Mouse (Mus musculus): ENCODE data around the gene Vmn1r128.
"Not testable (repeated sequence)": the region's sequence is repeated elsewhere in the genome, so short reads cannot be mapped to it uniquely, and the experiment has no call there.

The Vmn1r128 gene

DNA sequence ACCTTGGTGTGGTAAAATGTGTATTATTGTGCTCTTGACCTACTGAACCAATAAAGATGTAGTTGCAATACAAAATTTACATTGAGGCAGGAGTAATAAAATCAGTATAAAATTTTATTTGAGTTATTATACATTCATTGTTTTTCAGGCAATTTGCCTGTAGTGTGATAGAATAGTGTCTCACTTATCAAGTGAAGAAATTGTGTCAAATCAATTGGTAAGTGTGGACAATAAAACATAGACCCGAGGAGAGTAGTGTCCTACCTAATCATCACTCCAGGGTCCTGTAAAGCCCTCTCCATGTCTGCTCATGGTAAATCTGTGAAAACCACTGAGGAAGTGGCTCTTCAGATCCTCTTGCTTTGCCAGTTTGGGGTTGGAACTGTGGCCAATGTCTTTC lies at the start of gene Vmn1r128:
Gene Vmn1r128, plus strand, starts transcription at position 301 of the 400 bp plus-strand sequence.
- not testable (repeated sequence) for H3K36me3 ChIP-seq (ENCODE audit: control insufficient read depth, insufficient read depth, low read length, poor library complexity, severe bottlenecking); DNase-seq (ENCODE audit: low read depth, low spot score); H3K27me3 ChIP-seq (ENCODE audit: control insufficient read depth, insufficient read depth, low read length, poor library complexity, severe bottlenecking)

DNA sequence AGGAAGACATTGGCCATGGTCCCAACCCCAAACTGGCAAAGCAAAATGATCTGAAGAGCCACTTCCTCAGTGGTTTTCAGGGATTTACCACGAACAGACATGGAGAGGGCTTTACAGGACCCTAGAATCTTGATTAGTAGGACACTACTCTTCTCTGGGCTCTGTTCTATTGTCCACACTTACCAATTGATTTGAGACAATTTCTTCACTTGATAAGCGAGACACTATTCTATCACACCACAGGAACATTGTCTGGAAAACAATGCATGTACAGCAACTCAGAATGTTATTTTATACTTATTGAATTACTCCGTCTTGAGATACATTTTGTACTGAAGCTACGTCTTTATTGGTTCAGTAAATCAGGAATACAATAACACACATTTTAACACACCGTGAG lies 47.8 kb upstream of the Vmn1r128 start, which contains the start of gene Vmn1r126:
Gene Vmn1r126, minus strand, starts transcription at position 101 of the 400 bp plus-strand sequence.
- H3K36me3 ChIP-seq (ENCODE audit: control insufficient read depth, insufficient read depth, low read length, poor library complexity, severe bottlenecking); DNase-seq (ENCODE audit: low read depth, low spot score); H3K27me3 ChIP-seq (ENCODE audit: control insufficient read depth, insufficient read depth, low read length, poor library complexity, severe bottlenecking): not testable (repeated sequence)

DNA sequence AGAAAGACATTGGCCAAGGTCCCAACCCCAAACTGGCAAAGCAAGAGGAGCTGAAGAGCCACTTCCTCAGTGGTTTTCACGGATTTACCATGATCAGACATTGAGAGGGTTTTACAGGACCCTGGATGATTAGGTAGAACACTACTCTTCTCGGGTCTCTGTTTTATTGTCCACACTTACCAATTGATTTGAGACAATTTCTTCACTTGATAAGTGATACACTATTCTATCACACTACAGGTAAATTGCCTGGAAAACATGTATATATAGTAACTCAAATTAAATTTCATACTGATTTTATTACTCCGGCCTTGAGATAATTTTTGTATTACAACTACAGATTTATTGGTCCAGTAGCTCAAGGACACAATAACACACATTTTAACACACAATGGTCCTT lies 29.4 kb upstream of the Vmn1r128 start, which contains the start of gene Vmn1r127:
Gene Vmn1r127, minus strand, starts transcription at position 101 of the 400 bp plus-strand sequence.
- not testable (repeated sequence) for H3K27me3 ChIP-seq (ENCODE audit: control insufficient read depth, insufficient read depth, low read length, poor library complexity, severe bottlenecking); H3K36me3 ChIP-seq (ENCODE audit: control insufficient read depth, insufficient read depth, low read length, poor library complexity, severe bottlenecking); DNase-seq (ENCODE audit: low read depth, low spot score)

DNA sequence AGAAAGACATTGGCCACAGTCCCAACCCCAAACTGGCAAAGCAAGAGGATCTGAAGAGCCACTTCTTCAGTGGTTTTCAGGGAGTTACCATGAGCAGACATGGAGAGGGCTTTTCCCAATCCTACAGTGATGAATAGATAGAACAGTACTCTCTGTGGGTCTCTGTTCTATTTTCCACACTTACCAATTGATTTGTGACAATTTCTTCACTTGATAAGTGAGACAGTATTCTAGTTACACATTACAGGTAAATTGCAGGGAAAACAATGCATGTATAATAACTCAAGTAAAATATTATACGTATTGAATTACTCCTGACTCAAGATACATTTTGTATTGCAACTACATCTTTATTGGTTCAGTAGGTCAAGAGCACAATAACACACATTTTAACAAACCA lies 12.0 kb downstream of the Vmn1r128 start, which contains the start of gene Vmn1r129:
Gene Vmn1r129, minus strand, starts transcription at position 101 of the 400 bp plus-strand sequence.
- DNase-seq (ENCODE audit: low read depth, low spot score); H3K36me3 ChIP-seq (ENCODE audit: control insufficient read depth, insufficient read depth, low read length, poor library complexity, severe bottlenecking); H3K27me3 ChIP-seq (ENCODE audit: control insufficient read depth, insufficient read depth, low read length, poor library complexity, severe bottlenecking): not testable (repeated sequence)
